Mouse (Mus musculus): ENCODE results near the gene Paxbp1. TPM values are rescaled to one million over a fixed set of nuclear protein-coding genes. Genes with fewer than 3 reads are reported as not detected.
A peak's percentile ranks its signal among the peaks of the same experiment; 100 is the strongest.
"Not testable (repeated sequence)": the region's sequence is repeated elsewhere in the genome, so short reads cannot be mapped to it uniquely, and the experiment has no call there.

The Paxbp1 gene
- polyA plus RNA-seq (2015; fragmentation: Nextera tagmentation; extraction: Ambion mirVana), result 43.1 and 45.8 TPM in 2 replicates

DNA sequence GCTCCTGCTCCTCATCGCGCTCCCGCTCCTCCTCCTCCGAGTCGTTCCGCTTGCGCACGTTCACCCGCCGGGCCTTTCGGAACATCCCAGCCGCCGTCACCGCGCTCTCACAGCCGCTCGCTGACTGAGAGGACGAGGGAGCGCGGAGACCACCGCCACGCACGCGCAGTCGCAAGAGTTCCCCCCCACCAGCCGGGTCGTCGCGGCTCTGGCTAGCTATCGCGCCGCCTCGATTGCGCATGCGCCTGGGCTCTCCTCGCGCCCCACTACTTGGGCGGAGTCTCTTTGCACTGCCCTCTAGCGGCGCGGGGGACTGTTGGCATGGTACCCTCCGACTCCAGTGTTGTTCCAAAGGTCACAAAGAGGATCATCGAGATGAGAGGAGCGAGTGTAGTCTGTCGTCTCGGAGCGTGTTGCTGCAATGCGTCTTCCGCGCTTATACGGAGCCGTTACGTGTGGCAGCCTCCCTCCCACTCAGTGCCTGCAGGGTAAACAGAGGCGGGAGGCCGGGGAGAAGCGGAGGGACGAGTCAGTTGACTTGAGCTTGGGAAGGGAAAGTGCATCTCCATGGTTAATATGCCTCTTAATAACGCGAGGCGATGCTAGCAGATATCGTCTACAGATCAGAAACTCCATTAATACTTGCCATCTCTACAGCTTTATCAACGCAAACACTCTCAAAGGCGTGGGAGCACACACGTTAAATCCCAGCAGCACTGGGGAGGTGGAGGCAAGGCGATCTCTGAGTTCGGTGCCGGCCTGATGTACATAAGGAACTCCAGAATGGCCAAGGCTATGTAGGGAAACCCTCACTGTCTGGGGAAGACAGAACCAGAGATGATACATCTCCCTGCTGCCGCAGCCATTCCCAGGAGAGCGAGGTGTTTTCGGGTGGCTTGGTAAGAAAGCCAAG is at the start of gene Paxbp1:
Paxbp1 (minus strand) TSS at position 274 of the 913 bp plus-strand sequence.
- Histone ChIP-seq H3K4me2 (ENCODE audit: low read depth, low read length) (peak within 1 kb of the TSS; percentile 76), H3K4me3 (ENCODE audit: low read length) (peak within 1 kb of the TSS; percentile 83), H3K9ac (ENCODE audit: low read length) (peak within 1 kb of the TSS; percentile 93), H3K9me3 (ENCODE audit: control insufficient read depth, low read length) (no peaks in the 10 kb centered on the region), H3K27ac (ENCODE audit: low read length) (peak within 1 kb of the TSS; percentile 92), H3K4me1 (replicated peaks; ENCODE audit: control insufficient read depth, insufficient read depth, low read length) (peaks cover 4% of the 10 kb centered on the region), H3K36me3 (ENCODE audit: control insufficient read depth, insufficient read depth, low read length) (0 out of 2 replicates have a peak, but pooled peaks cover 2% of the 10 kb centered on the region), H3K27me3 (ENCODE audit: control insufficient read depth, insufficient read depth, low read depth, low read length) (0 out of 2 replicates have a peak, but pooled peaks cover 3% of the 10 kb centered on the region)
- peak; percentile 96 for ATAC-seq (ENCODE audit: low read depth)
- WGBS, result 1% methylated on average over 64 of the region's 70 CpGs

DNA sequence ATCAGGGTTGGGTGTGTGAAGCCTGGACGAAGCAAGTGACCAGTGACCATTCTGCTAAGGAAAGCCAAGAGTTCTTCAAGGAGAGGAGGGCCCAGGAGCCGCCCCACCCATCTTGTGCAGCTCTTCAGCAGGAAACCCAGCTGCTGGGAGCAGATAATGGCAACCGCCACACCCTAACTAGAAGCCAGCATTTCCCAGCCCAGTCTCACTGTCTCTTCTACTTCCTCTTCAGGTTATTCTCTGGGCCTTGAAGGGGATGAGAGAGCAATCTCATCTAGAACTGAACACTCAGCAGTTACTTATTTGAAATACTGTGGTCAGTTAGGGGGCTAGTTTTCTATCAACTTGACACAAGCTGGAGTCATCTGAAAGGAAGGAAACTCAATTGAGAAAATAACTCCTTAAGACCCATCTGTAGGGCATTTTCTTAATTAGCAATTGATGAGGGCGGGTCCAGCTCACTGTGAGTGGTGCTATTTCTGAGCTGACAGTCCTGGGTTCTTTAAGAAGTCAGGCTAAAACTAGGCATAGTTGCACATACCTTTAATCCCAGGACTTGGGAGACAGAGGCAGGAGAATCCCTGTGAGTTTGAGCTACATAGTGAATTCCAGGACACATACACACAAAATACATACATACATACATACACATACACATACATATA is 42.4 kb upstream of the Paxbp1 start:
- no peaks in the 10 kb centered on the region for H3K9me3 ChIP-seq (ENCODE audit: control insufficient read depth, low read length)
- H3K27me3 ChIP-seq (ENCODE audit: control insufficient read depth, insufficient read depth, low read depth, low read length), result 0 out of 2 replicates have a peak, but pooled peaks cover 2% of the 10 kb centered on the region
- H3K4me1 ChIP-seq (replicated peaks; ENCODE audit: control insufficient read depth, insufficient read depth, low read length), result no peaks in the 10 kb centered on the region
- no peak overlapping the region for H3K4me2 ChIP-seq (ENCODE audit: low read depth, low read length)
- WGBS, result 49% methylated on average over 4 of the region's 4 CpGs
- no peak overlapping the region for H3K27ac ChIP-seq (ENCODE audit: low read length)
- no peak overlapping the region for H3K9ac ChIP-seq (ENCODE audit: low read length)
- ATAC-seq (ENCODE audit: low read depth), result no peak
- H3K36me3 ChIP-seq (ENCODE audit: control insufficient read depth, insufficient read depth, low read length), result no peaks in the 10 kb centered on the region
- H3K4me3 ChIP-seq (ENCODE audit: low read length), result no peak overlapping the region

DNA sequence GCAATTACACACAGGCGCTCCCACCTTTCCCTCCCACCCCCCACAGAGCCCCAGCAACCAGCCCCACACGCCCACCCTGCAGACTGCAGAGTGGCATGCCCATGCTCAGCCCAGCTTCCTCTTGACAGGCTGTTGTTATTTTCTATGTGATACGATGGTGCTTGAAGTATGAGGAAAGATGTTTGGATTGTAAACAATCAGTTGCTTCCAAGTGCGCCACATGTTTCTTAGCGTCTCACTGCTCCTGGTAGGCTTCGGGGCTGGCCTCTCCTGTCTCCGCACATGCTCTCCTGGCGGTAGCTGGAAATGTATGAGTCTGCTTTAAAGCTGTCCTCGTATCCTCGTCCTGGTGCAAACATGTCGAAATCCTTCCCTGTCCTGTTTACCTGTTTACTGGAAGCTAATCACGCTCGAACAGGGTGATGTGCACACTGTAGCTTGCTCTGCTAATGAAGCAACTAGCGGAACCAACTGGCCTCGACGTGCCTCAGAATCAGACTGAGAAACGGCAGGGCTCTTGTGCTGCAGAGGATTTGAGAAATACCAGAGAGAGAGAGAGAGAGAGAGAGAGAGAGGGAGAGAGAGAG is 41.0 kb upstream of the Paxbp1 start:
- Histone ChIP-seq H3K4me3 (ENCODE audit: low read length) (no peak overlapping the region), H3K27ac (ENCODE audit: low read length) (no peak overlapping the region), H3K9ac (ENCODE audit: low read length) (no peak overlapping the region), H3K36me3 (ENCODE audit: control insufficient read depth, insufficient read depth, low read length) (no peaks in the 10 kb centered on the region), H3K9me3 (ENCODE audit: control insufficient read depth, low read length) (no peaks in the 10 kb centered on the region), H3K27me3 (ENCODE audit: control insufficient read depth, insufficient read depth, low read depth, low read length) (0 out of 2 replicates have a peak, but pooled peaks cover 2% of the 10 kb centered on the region), H3K4me1 (replicated peaks; ENCODE audit: control insufficient read depth, insufficient read depth, low read length) (no peaks in the 10 kb centered on the region), H3K4me2 (ENCODE audit: low read depth, low read length) (0 out of 2 replicates have a peak overlapping the region, but pooled peaks have one; percentile 21)
- 45% methylated on average over 17 of the region's 17 CpGs for WGBS
- peak; percentile 81 for ATAC-seq (ENCODE audit: low read depth)

- Histone ChIP-seq H3K9me3 (ENCODE audit: control insufficient read depth, low read length) (no peaks in the 10 kb centered on the region), H3K4me3 (ENCODE audit: low read length) (no peak overlapping the region), H3K27ac (ENCODE audit: low read length) (no peak overlapping the region), H3K4me2 (ENCODE audit: low read depth, low read length) (0 out of 2 replicates have a peak overlapping the region, but pooled peaks have one; percentile 21), H3K27me3 (ENCODE audit: control insufficient read depth, insufficient read depth, low read depth, low read length) (0 out of 2 replicates have a peak, but pooled peaks cover 2% of the 10 kb centered on the region), H3K4me1 (replicated peaks; ENCODE audit: control insufficient read depth, insufficient read depth, low read length) (no peaks in the 10 kb centered on the region), H3K9ac (ENCODE audit: low read length) (no peak overlapping the region), H3K36me3 (ENCODE audit: control insufficient read depth, insufficient read depth, low read length) (no peaks in the 10 kb centered on the region)
- ATAC-seq (ENCODE audit: low read depth), result no peak
- 64% methylated on average over 21 of the region's 21 CpGs for WGBS
These were observed 40.2 kb upstream of the Paxbp1 start for GRCm38 (mm10) chr16:91084307-91085238.

DNA sequence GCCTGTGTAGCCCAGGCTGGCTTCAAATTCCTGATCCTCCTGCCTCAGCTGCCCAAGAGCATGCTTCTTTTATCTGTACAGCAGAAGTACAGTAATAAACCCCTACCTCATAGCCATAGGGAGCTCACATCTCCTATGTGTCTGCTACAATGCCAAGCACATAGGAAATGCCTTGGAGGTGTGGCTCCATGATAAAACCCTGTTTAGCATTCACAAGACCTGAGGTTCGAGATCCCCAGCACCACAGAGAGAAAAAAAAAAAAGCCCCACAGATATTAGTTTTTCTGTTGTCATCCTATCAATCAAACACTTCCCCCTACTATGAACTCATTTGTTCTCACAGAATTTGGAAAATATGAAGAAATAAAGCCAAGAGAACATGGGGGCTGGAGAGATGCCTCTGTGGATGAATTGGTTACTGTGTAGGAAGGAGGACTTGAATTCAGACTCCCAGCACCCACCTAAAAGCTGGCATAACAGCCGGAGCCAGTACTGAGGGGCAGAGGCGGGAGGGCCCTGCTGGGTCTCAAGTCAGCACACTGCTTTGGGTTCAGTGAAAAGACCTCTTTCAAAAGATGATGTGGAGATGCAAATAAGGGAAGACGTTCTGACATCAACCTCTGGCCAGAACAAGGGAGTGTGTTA is 38.8 kb upstream of the Paxbp1 start:
- WGBS, result 65% methylated on average over 4 of the region's 4 CpGs
- Histone ChIP-seq H3K27me3 (ENCODE audit: control insufficient read depth, insufficient read depth, low read depth, low read length) (no peaks in the 10 kb centered on the region), H3K36me3 (ENCODE audit: control insufficient read depth, insufficient read depth, low read length) (no peaks in the 10 kb centered on the region), H3K4me3 (ENCODE audit: low read length) (no peak overlapping the region), H3K9me3 (ENCODE audit: control insufficient read depth, low read length) (peaks cover under 1% of the 10 kb centered on the region; the same call in 1 of the 2 replicates), H3K4me2 (ENCODE audit: low read depth, low read length) (no peak overlapping the region), H3K9ac (ENCODE audit: low read length) (no peak overlapping the region), H3K27ac (ENCODE audit: low read length) (no peak overlapping the region), H3K4me1 (replicated peaks; ENCODE audit: control insufficient read depth, insufficient read depth, low read length) (no peaks in the 10 kb centered on the region)
- ATAC-seq (ENCODE audit: low read depth), result no peak

GRCm38 (mm10) chr16:91081508-91081907 is 37.2 kb upstream of the Paxbp1 start:
- Histone ChIP-seq H3K4me1 (replicated peaks; ENCODE audit: control insufficient read depth, insufficient read depth, low read length) (no peaks in the 10 kb centered on the region), H3K4me3 (ENCODE audit: low read length) (no peak overlapping the region), H3K27me3 (ENCODE audit: control insufficient read depth, insufficient read depth, low read depth, low read length) (no peaks in the 10 kb centered on the region), H3K36me3 (ENCODE audit: control insufficient read depth, insufficient read depth, low read length) (no peaks in the 10 kb centered on the region), H3K9me3 (ENCODE audit: control insufficient read depth, low read length) (peaks cover 3% of the 10 kb centered on the region; the same call in 1 of the 2 replicates), H3K9ac (ENCODE audit: low read length) (no peak overlapping the region), H3K27ac (ENCODE audit: low read length) (no peak overlapping the region), H3K4me2 (ENCODE audit: low read depth, low read length) (no peak overlapping the region)
- no peak for ATAC-seq (ENCODE audit: low read depth)
- 22% methylated on average over 11 of the region's 12 CpGs for WGBS

DNA sequence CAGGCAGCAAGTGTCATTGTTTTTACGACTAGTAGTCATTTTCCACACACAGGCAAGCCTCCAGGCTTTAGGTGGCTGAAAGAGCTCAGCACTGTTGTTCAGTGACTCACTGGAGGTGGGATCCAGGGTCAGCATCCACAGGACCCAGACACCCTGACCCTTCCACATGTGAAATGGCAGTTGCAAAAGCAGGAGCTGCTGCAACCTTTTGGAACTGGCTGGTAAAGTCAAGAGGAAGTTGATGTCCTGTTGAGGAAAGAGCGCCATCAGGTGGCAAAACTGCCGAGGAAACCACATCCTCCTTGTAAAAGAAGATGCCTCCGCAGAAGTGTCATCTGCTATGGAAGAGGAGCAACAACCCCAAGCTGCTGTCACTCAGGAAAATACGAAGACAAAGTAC is 31.8 kb upstream of the Paxbp1 start:
- no peak overlapping the region for H3K27ac ChIP-seq (ENCODE audit: low read length)
- H3K4me3 ChIP-seq (ENCODE audit: low read length), result no peak overlapping the region
- WGBS, result 68% methylated on average over 5 of the region's 5 CpGs
- no peaks in the 10 kb centered on the region for H3K4me1 ChIP-seq (replicated peaks; ENCODE audit: control insufficient read depth, insufficient read depth, low read length)
- no peak overlapping the region for H3K4me2 ChIP-seq (ENCODE audit: low read depth, low read length)
- H3K9ac ChIP-seq (ENCODE audit: low read length), result no peak overlapping the region
- H3K27me3 ChIP-seq (ENCODE audit: control insufficient read depth, insufficient read depth, low read depth, low read length), result no peaks in the 10 kb centered on the region
- peaks cover 3% of the 10 kb centered on the region; the same call in 1 of the 2 replicates for H3K9me3 ChIP-seq (ENCODE audit: control insufficient read depth, low read length)
- ATAC-seq (ENCODE audit: low read depth), result no peak
- H3K36me3 ChIP-seq (ENCODE audit: control insufficient read depth, insufficient read depth, low read length), result no peaks in the 10 kb centered on the region

DNA sequence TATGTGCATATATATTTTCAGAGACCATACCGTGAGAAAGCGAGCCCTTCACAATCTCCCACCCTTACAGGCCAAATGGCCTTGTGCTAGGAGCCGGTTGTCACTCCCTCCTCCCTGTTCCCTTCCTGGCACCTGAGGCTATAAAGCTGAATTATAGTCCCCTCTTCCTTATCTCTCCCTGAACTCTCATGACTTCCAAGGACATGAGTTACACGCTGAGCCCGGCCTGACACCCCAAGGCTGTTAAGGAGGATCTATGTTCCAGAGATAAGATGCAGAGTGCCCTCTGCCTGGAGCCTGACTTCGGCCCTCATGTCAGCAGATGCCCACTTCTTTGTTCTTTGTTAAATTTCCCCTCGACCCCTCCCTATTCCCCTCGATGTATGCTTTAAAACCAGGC is 31.1 kb upstream of the Paxbp1 start:
- not testable (repeated sequence) for H3K9ac ChIP-seq (ENCODE audit: low read length); H3K27ac ChIP-seq (ENCODE audit: low read length); H3K27me3 ChIP-seq (ENCODE audit: control insufficient read depth, insufficient read depth, low read depth, low read length); H3K4me3 ChIP-seq (ENCODE audit: low read length); H3K36me3 ChIP-seq (ENCODE audit: control insufficient read depth, insufficient read depth, low read length); H3K9me3 ChIP-seq (ENCODE audit: control insufficient read depth, low read length); H3K4me1 ChIP-seq (replicated peaks; ENCODE audit: control insufficient read depth, insufficient read depth, low read length); ATAC-seq (ENCODE audit: low read depth); H3K4me2 ChIP-seq (ENCODE audit: low read depth, low read length)
- 78% methylated on average over 8 of the region's 8 CpGs for WGBS
